Comparison of ENCODE assay signal across 8 mouse cellular contexts in genomic region chr5:72204507-72204906, GRCm38 (mm10). TPM values are rescaled to one million over a fixed set of nuclear protein-coding genes. Genes with fewer than 3 reads are reported as not detected.
DNase-seq lines count a peak whose midpoint lies in the region; ATAC-seq lines count a peak whose summit lies in the region.

No protein-coding gene starts in this region.

- no peak overlapping the region for H3K4me3 ChIP-seq in heart, embryonic 14.5 days (ENCODE audit: control insufficient read depth in 1 of 2, insufficient read depth in 1 of 2, low read depth in 1 of 2, low read length in 2 of 2)
- peak overlapping the region; percentile 55 for H3K4me3 ChIP-seq in embryonic facial prominence, embryonic 13.5 days

- peak overlapping the region; percentile 85 for H3K4me2 ChIP-seq in heart, embryonic 14.5 days (ENCODE audit: low read length)
- peak overlapping the region; percentile 71 for H3K4me2 ChIP-seq in embryonic facial prominence, embryonic 13.5 days

- intact Hi-C loops in heart, postnatal 10 days (cut with DNase I), result loop anchor here (2.0 kb wide), 2 partner anchors 16 to 32 kb away; no protein-coding TSS in a partner anchor

- no peak for DNase-seq in heart, postnatal 10 days
- DNase-seq in 416B (ENCODE audit: low read depth), result peak; percentile 60
- peak; percentile 12 for DNase-seq in lung, postnatal 36 days
- no peak for DNase-seq in right cerebral cortex, postnatal 4 days
- DNase-seq in adrenal gland, postnatal 14 days, result no peak
- DNase-seq in urinary bladder, postnatal 4 days (ENCODE audit: low spot score in 2 of 2), result no peak

- H3K36me3 ChIP-seq in heart, embryonic 14.5 days (ENCODE audit: control insufficient read depth, insufficient read depth, low read length), result no peaks in the 10 kb centered on the region
- no peaks in the 10 kb centered on the region for H3K36me3 ChIP-seq in embryonic facial prominence, embryonic 13.5 days

- H3K9me3 ChIP-seq in heart, embryonic 14.5 days (ENCODE audit: control insufficient read depth, low read length), result no peaks in the 10 kb centered on the region
- no peaks in the 10 kb centered on the region for H3K9me3 ChIP-seq in embryonic facial prominence, embryonic 13.5 days

- no peaks in the 10 kb centered on the region for H3K27me3 ChIP-seq in heart, embryonic 14.5 days (ENCODE audit: control insufficient read depth, insufficient read depth, low read length)
- no peaks in the 10 kb centered on the region for H3K27me3 ChIP-seq in embryonic facial prominence, embryonic 13.5 days

- ATAC-seq in heart, embryonic 14.5 days (ENCODE audit: insufficient number of reproducible peaks, insufficient read depth, low FRiP score, low read depth), result no peak
- no peak for ATAC-seq in embryonic facial prominence, embryonic 13.5 days (ENCODE audit: insufficient number of reproducible peaks, insufficient read depth, low FRiP score, low TSS enrichment, low read depth)

- no peak overlapping the region for H3K9ac ChIP-seq in heart, embryonic 14.5 days (ENCODE audit: low read length)
- no peak overlapping the region for H3K9ac ChIP-seq in embryonic facial prominence, embryonic 13.5 days

- WGBS in heart, embryonic 14.5 days, result 73% methylated on average over 2 of the region's 2 CpGs
- 69% methylated on average over 2 of the region's 2 CpGs for WGBS in embryonic facial prominence, embryonic 13.5 days

- no peak overlapping the region for H3K27ac ChIP-seq in heart, embryonic 14.5 days (replicated peaks in 1 of 2; ENCODE audit: control insufficient read depth in 1 of 2, insufficient read depth in 1 of 2, low read depth in 2 of 2, low read length in 2 of 2)
- H3K27ac ChIP-seq in embryonic facial prominence, embryonic 13.5 days, result no peak overlapping the region

- H3K4me1 ChIP-seq in heart, embryonic 14.5 days (ENCODE audit: control insufficient read depth in 2 of 2, insufficient read depth in 2 of 2, low read length in 2 of 2), result peaks cover 3 to 18% of the 10 kb centered on the region in 2 experiments; a peak in 3 of 4 replicates
- H3K4me1 ChIP-seq in embryonic facial prominence, embryonic 13.5 days, result peaks cover 17% of the 10 kb centered on the region

RNA-seq across cellular contexts. Expression of gene Commd8, which starts 36.5 kb away (rescaled TPM):
- 99.6 and 116 TPM in 2 replicates for polyA plus RNA-seq in heart, embryonic 14.5 days (2014; fragmentation: Nextera tagmentation; extraction: Ambion mirVana)
- 10 to 100 TPM; 44.1 to 47.4 TPM for total RNA-seq in heart, postnatal 10 days (2021)
- polyA plus RNA-seq in embryonic facial prominence, embryonic 13.5 days (2015; fragmentation: Nextera tagmentation; extraction: Ambion mirVana), result 151 and 158 TPM in 2 replicates
- total RNA-seq in adrenal gland, postnatal 14 days (2021), result 59.9 and 73.3 TPM in 2 replicates

Comparison
In these comparisons a context has a peak if more than half of its experiments do, and no peak if none do; other contexts are left out.
1. DNase-seq: peak in 416B (single experiment) and lung, postnatal 36 days (single experiment); none in heart, postnatal 10 days (0 of 2), right cerebral cortex, postnatal 4 days (single experiment), adrenal gland, postnatal 14 days (single experiment) and urinary bladder, postnatal 4 days (0 of 2).